Mouse (Mus musculus) right cerebral cortex, adult 18-20 months (tissue): ENCODE results near the gene Tpm3-rs7.
"Not testable (repeated sequence)": the region's sequence is repeated elsewhere in the genome, so short reads cannot be mapped to it uniquely, and the experiment has no call there.

Source experiments
- DNase-seq: peaks from one replicate; pipeline ENCODE4 v3.0.0; 2022; ENCODE audit warnings: mixed read lengths

Tpm3-rs7 gene

GRCm38 (mm10) chr14:113314499-113314898 lies at the start of gene Tpm3-rs7:
Gene Tpm3-rs7, plus strand, starts transcription at chr14:113314608.
- not testable (repeated sequence) for DNase-seq

DNA sequence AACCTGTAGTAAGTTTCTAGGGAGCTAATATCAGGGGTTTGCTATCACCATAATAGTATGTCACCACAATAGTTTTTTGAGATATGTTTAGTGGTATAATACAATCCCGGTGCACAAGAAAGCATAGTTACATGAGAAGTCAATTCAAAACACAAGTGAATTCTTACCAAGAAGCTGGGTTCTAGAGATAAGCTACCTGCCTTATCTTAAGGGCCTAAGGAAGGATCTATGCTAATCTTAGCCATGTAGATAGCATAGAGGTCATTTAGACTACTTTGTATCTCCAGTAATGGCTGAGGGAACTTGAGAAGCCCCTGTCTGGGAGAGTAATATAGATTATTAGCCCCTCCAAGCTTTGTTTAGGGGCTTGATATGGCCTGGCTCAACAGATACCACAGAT lies 2.6 kb downstream of the Tpm3-rs7 start:
- no peak for DNase-seq

DNA sequence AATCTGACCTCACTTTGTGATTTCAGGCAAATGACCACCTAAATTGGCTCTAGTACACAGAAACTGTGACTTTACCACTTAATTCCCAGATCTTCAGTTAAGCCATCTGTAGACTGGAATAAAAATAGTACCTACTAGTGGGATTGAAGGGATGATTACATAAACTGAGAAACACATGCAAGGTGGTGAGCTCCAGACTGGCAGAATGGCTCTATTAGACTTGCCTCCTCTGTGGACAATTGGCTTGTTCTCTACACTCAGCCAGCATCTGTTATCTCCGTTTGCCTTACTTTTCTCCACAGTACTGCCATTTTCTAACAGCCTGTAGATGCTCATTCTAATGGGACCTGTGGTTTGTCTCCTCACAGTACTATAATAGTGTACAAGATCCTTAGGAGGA lies 49.0 kb downstream of the Tpm3-rs7 start:
- peak; percentile 12 for DNase-seq
